Mouse (Mus musculus): ENCODE measurements around the gene Catsper1. TPM values are rescaled to one million over a fixed set of nuclear protein-coding genes. Genes with fewer than 3 reads are reported as not detected.
A peak's percentile ranks its signal among the peaks of the same experiment; 100 is the strongest.

Catsper1 gene
- polyA plus RNA-seq, 1 experiment, result not detected

DNA sequence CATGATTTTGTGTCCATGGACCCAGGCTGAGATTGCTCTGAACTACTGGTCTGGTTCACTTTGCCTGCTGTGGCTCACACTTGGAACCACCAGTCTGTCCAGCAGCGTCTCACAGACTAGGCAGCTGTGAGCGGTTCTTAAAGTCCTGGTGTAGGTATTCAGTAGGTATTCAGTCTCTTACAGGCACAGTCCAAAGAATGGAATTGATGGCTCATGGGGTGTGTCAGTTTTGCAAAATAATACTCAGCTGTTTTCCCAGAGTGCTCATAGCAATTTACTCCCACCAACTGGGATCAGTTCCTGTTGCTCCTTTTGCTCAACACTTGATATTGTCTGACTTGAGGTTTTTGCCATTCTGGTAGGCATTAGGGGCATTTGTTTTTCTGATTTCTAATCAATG is 26.6 kb downstream of the Catsper1 start:
- DNase-seq, result no peak
- no peak for TF ChIP-seq POLR2A (IDR thresholded peaks at IDR 0.05; ENCODE audit: borderline replicate concordance, insufficient read depth, low read length)
- no peak for TF ChIP-seq CTCF (IDR thresholded peaks at IDR 0.05; ENCODE audit: borderline replicate concordance, insufficient read depth, low read depth, low read length)
- WGBS, result 76% methylated on average over 2 of the region's 2 CpGs

DNA sequence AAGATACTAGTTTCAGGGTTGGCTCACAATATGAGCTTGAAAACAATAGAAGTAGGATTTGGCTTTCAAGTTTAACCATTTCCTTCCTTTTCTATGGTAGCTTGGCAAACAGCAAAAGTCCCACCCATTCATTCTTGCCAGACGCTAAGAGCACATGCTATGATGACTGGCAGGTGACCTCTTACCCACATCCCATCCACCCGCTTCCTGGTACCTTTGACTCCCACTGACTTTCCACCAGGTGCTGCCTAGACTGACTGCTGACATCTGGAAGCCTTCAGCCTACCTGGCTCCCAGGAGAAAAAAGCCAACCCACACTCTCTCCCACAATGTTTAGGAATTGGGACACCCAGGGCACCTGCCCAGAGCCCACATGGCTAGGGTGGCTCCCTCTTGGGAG is 28.6 kb downstream of the Catsper1 start:
- 80% methylated on average over 2 of the region's 2 CpGs for WGBS
- Histone ChIP-seq H3K4me1 (ENCODE audit: control insufficient read depth, insufficient read depth, low read length) (peaks cover 3% of the 10 kb centered on the region; the same call in 1 of the 2 replicates), H3K27ac (ENCODE audit: insufficient read depth, low read length) (no peak overlapping the region), H3K4me3 (replicated peaks; ENCODE audit: insufficient read depth, low read depth, low read length) (no peak overlapping the region), H3K27me3 (ENCODE audit: control insufficient read depth, insufficient read depth, low read length) (no peaks in the 10 kb centered on the region)
- TF ChIP-seq CTCF (IDR thresholded peaks at IDR 0.05; ENCODE audit: borderline replicate concordance, insufficient read depth, low read depth, low read length) (no peak), POLR2A (IDR thresholded peaks at IDR 0.05; ENCODE audit: borderline replicate concordance, insufficient read depth, low read length) (no peak)
- DNase-seq, result no peak

More for the DNA sequence above, 26.6 kb downstream of the Catsper1 start:
- Histone ChIP-seq H3K27me3 (ENCODE audit: control insufficient read depth, insufficient read depth, low read length) (no peaks in the 10 kb centered on the region), H3K27ac (ENCODE audit: insufficient read depth, low read length) (no peak overlapping the region), H3K4me3 (replicated peaks; ENCODE audit: insufficient read depth, low read depth, low read length) (no peak overlapping the region), H3K4me1 (ENCODE audit: control insufficient read depth, insufficient read depth, low read length) (no peaks in the 10 kb centered on the region; the same call in 1 of the 2 replicates)

DNA sequence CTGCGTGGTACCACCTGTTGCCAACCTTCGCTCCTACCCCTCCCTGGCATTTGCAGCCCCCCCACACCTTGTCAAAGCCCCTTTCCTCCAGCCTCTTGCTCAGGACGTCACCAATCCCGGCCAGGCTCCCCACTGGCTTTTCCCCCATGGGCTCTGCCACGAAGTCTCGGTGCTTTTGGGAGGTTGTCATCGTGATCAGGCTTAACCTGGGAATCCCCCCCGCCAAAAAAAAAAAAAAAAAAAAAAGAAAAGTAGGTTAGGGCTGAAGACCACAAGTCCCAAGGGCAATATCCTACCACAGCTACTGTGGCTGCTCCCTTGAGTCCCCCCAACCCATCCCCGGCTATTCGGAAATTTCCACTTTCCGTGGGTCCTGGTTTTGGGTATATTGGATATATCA is 30.2 kb downstream of the Catsper1 start:
- Histone ChIP-seq H3K27ac (ENCODE audit: insufficient read depth, low read length) (no peak overlapping the region), H3K27me3 (ENCODE audit: control insufficient read depth, insufficient read depth, low read length) (no peaks in the 10 kb centered on the region), H3K4me3 (replicated peaks; ENCODE audit: insufficient read depth, low read depth, low read length) (peak overlapping the region; percentile 67), H3K4me1 (ENCODE audit: control insufficient read depth, insufficient read depth, low read length) (peaks cover 3% of the 10 kb centered on the region; the same call in 1 of the 2 replicates)
- TF ChIP-seq CTCF (IDR thresholded peaks at IDR 0.05; ENCODE audit: borderline replicate concordance, insufficient read depth, low read depth, low read length) (no peak), POLR2A (IDR thresholded peaks at IDR 0.05; ENCODE audit: borderline replicate concordance, insufficient read depth, low read length) (no peak)
- WGBS, result 7% methylated on average over 11 of the region's 11 CpGs
- no peak for DNase-seq

DNA sequence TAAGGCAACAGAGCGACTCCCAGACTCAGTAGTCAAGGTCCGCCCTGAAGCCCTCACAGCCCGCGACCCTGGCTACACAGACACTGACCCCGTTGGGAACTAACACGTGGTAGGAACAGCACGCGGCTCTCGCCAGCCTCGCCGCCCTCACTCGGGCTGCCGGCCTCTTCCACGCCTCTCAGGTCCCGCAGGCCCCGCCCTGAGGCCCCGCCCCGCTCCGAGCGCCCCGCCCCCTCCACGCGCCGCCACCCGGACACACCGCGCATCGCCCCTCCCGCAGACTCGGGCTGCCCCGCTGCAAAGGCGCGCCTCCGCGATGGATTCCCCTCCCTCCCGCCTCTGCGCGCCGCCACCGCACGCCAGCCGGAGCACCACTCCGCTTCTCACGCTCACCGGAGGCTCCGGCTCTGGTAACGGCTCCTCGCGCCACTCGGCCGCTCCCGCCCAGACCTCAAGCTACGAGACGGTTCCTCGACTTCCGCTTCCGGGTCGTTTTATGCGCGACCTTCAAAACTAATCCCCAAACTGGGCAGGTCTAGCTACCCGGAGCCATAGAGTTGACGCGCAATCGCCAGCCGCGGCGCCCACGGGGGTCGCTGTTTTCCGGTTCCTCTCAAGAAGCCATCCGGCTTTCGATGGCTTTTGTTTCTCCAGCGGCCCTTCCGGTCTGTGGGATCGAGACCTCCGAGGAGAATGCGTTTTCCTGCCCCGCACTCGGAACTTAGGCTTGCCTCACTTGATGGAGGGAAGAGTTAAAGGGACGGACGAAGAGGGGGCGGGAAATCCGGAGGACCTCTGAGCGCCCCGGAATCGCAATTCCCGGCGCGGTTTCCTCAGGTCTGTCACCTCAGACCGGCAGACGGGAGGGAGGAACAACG is 30.9 kb downstream of the Catsper1 start, which contains the start of gene Eif1ad:
TSS of gene Eif1ad (plus strand) at position 567 of the 878 bp plus-strand sequence.
- Histone ChIP-seq H3K27ac (ENCODE audit: insufficient read depth, low read length) (peak within 1 kb of the TSS; percentile 89), H3K27me3 (ENCODE audit: control insufficient read depth, insufficient read depth, low read length) (no peaks in the 10 kb centered on the region), H3K4me3 (replicated peaks; ENCODE audit: insufficient read depth, low read depth, low read length) (peak within 1 kb of the TSS; percentile 67), H3K4me1 (ENCODE audit: control insufficient read depth, insufficient read depth, low read length) (peaks cover 3% of the 10 kb centered on the region; the same call in 1 of the 2 replicates)
- under 1% methylated on average over 86 of the region's 92 CpGs for WGBS
- DNase-seq, result peak; percentile 96 to 98
- no peak for TF ChIP-seq CTCF (IDR thresholded peaks at IDR 0.05; ENCODE audit: borderline replicate concordance, insufficient read depth, low read depth, low read length)
- TF ChIP-seq POLR2A (IDR thresholded peaks at IDR 0.05; ENCODE audit: borderline replicate concordance, insufficient read depth, low read length), result peak; percentile 62; the same call in 1 of the 2 replicates

DNA sequence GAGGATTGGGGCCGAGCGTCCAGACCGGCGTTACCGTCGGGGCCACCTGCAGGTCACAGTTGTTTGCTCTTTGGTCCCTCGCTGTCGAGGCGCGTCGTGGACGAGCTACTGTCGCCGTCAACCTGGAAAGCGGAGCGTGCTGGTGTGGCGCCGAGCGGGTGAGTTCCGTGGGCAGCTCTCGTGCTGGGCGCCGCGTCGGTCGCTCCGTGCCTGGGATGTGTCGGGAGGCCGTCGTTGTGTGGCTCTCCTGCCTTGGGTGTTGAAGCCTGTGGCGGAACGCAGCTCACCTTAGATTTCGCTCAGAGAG is 31.5 kb downstream of the Catsper1 start, which contains the start of gene Banf1:
TSS of gene Banf1 (minus strand) at position 116 of the 307 bp plus-strand sequence.
- Histone ChIP-seq H3K4me3 (replicated peaks; ENCODE audit: insufficient read depth, low read depth, low read length) (peak within 1 kb of the TSS; percentile 67), H3K27me3 (ENCODE audit: control insufficient read depth, insufficient read depth, low read length) (no peaks in the 10 kb centered on the region), H3K27ac (ENCODE audit: insufficient read depth, low read length) (peak within 1 kb of the TSS; percentile 89), H3K4me1 (ENCODE audit: control insufficient read depth, insufficient read depth, low read length) (peaks cover 3% of the 10 kb centered on the region; the same call in 1 of the 2 replicates)
- TF ChIP-seq CTCF (IDR thresholded peaks at IDR 0.05; ENCODE audit: borderline replicate concordance, insufficient read depth, low read depth, low read length) (no peak), POLR2A (IDR thresholded peaks at IDR 0.05; ENCODE audit: borderline replicate concordance, insufficient read depth, low read length) (peak; percentile 56; the same call in 1 of the 2 replicates)
- WGBS, result 1% methylated on average over 33 of the region's 33 CpGs
- DNase-seq, result no peak

DNA sequence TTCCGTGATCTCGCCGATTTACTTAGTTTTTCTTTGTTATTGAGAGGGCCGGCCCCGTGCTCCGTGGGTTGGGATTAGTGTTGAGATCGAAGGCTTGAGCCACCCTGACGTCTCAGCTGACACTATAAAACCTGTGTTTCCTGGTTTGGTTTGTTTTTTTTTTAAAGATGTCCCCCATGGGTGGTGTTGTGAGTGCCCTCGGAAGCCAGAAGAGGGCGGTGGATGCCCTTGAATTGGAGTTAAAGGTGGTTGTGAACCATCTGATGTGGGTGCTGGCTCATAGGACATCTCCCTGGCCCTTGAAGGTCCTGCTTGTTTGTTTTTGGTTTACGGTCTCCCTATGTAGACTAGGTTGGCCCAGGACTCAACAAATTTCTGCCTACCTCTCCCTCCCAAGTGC is 31.9 kb downstream of the Catsper1 start:
- no peak for DNase-seq
- H3K27ac ChIP-seq (ENCODE audit: insufficient read depth, low read length), result no peak overlapping the region
- no peaks in the 10 kb centered on the region for H3K27me3 ChIP-seq (ENCODE audit: control insufficient read depth, insufficient read depth, low read length)
- H3K4me1 ChIP-seq (ENCODE audit: control insufficient read depth, insufficient read depth, low read length), result peaks cover 3% of the 10 kb centered on the region; the same call in 1 of the 2 replicates
- TF ChIP-seq CTCF (IDR thresholded peaks at IDR 0.05; ENCODE audit: borderline replicate concordance, insufficient read depth, low read depth, low read length) (no peak), POLR2A (IDR thresholded peaks at IDR 0.05; ENCODE audit: borderline replicate concordance, insufficient read depth, low read length) (no peak)
- H3K4me3 ChIP-seq (replicated peaks; ENCODE audit: insufficient read depth, low read depth, low read length), result peak overlapping the region; percentile 67
- whole genome bisulfite sequencing, result 11% methylated on average over 11 of the region's 11 CpGs

DNA sequence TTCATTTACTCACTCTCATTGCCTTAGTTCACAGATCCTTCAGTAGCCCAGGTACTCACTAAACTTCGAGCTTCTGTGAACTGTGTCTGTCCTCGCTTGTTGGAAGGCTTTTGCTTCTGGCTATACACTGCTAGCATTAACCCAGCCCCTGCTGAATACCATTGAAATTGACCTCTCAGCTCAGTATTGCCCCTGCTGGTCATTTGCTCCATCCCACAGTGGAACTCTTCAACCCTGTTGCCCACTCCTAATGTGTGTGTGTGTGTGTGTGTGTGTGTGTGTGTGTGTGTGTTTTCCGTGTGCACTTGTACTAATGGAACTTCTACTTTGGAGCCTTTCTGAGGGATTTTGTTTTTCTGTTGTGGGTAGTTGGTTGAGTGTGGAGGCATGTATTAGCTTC is 35.4 kb downstream of the Catsper1 start:
- WGBS, result 81% methylated on average over 3 of the region's 3 CpGs
- H3K27me3 ChIP-seq (ENCODE audit: control insufficient read depth, insufficient read depth, low read length), result no peaks in the 10 kb centered on the region
- no peak overlapping the region for H3K4me3 ChIP-seq (replicated peaks; ENCODE audit: insufficient read depth, low read depth, low read length)
- peaks cover 3% of the 10 kb centered on the region; the same call in 1 of the 2 replicates for H3K4me1 ChIP-seq (ENCODE audit: control insufficient read depth, insufficient read depth, low read length)
- no peak overlapping the region for H3K27ac ChIP-seq (ENCODE audit: insufficient read depth, low read length)
- no peak for DNase-seq
- no peak for TF ChIP-seq POLR2A (IDR thresholded peaks at IDR 0.05; ENCODE audit: borderline replicate concordance, insufficient read depth, low read length)
- TF ChIP-seq CTCF (IDR thresholded peaks at IDR 0.05; ENCODE audit: borderline replicate concordance, insufficient read depth, low read depth, low read length), result no peak

Measured in cerebellum, adult 2 months (tissue).